Mouse (Mus musculus) lung, postnatal 25 days (tissue): ENCODE measurements at regions not wholly inside any gene's neighbourhood (a gene's known extent, or its start where the extent isn't known, plus 50 kb on each side); places are given as distances from the start of the nearest gene placed in this dataset.

Experiments
- DNase-seq: peaks from one replicate; pipeline ENCODE4 v3.0.0; 2022; ENCODE audit warnings: low spot score

GRCm38 (mm10) chr6:94772391-94772790 lies 72.4 kb upstream of the Lrig1 start:
- DNase-seq, result no peak

GRCm38 (mm10) chr6:94768230-94768629 lies 68.3 kb upstream of the Lrig1 start:
- no peak for DNase-seq

- DNase-seq, result no peak
Observed at GRCm38 (mm10) chr6:94765724-94766123, 65.8 kb upstream of the Lrig1 start.

DNA sequence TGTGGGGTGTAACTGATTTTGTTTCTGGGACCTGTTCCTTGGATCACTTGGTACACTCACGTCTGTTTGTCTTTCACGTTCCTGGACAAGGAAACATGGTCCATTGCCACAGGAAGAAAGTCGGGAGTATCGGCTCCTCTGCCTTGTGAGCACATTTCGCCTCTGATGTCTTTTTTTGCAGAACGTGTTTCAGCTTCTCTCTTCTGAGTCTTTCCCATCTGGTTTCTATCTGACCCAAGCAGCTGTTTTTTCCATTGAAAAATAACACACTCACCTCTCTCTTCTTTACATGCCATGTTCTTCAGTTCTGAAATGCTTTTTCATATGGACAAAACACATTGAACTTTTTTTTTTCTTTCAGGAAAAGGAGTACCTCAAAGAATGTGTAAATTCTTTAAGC lies 61.4 kb upstream of the Lrig1 start:
- no peak for DNase-seq

DNA sequence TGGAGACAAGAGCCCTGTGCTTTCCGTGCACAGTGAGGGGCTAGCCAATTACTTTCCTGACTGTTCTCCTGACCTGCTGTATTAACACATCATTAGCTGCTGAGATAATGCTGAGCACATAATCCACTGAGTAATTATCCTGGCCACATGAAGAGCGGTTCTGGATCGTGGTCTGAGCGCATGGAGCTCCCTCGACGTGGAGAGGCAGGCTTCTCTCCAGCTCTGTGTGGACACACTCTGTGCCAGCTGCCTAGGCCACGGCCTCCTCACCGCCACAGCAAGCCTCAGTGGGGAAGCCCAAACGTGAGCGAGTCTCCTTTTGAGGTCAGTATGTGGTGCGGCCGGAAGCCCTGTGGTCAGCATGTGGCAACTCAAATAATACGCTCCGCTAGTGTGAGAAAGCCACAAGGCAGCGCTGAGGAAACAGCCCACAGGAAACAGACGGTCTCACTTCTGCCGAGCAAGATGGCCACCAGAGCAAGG lies 60.7 kb upstream of the Lrig1 start:
- DNase-seq, result peak; percentile 31

GRCm38 (mm10) chr6:94759649-94760048 lies 59.7 kb upstream of the Lrig1 start:
- no peak for DNase-seq

DNA sequence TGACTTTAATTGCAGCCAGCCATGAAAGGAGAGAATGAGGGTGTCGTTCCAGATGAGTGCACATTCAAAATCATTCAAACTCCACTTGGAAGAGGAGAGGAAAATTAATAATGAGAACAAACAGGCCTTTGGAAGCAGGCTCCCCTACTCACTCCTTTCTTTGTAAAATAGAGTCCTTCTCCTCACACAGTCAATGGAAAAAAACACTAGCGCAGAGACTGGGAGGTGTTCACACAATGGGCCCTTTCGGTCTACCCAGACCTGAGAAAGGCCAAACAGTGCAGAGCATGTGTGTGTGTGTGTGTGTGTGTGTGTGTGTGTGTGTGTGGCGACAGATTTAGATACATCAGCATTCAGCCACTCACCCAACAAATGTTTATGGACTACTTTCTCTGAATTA lies 56.0 kb upstream of the Lrig1 start:
- DNase-seq, result no peak

DNA sequence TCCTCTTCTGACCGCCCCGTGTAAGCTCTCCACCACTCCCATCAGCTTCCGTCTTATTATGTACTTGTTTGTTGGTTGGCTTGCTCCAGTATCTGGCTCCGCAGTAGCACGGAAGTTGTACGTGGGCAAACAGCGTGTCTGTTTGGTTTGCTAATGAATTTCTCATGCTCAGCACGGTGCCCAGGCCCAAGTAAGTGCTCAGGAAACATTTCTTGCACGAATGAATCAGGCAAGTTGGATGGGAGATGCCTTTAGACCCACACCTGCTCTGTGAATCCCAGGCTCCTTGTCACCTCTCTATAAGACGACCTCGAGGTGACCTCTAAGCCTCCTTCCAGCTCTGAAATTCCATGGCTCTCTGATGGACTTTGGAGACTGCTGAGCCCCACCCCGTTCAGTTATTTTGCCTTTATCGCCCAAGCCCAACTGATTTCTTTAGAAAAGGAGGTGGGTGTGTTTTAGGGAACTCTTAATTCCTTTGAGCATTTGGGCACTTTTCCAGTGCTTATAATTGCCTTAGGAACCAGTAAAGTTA lies 55.4 kb upstream of the Lrig1 start:
- no peak for DNase-seq

DNA sequence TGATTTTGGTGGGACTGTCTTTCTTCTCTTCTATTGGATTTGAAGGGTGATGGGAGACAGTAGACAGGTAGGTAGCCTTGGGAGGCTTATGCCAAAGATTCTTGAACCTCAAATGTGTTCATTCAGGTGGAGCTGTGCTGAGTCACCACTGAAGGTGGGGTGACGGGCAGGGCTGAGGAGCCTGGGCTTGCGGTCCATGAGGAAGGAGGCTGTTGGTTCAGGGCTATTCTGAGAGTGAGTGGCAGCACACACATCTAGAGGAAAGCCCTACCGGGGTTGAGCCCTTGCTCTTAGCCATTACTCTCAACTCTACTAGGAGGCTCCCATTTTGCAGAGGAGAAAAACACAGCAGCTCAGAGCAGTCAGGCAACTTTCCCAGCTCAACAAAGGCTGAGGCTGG lies 54.6 kb upstream of the Lrig1 start:
- DNase-seq, result no peak

DNA sequence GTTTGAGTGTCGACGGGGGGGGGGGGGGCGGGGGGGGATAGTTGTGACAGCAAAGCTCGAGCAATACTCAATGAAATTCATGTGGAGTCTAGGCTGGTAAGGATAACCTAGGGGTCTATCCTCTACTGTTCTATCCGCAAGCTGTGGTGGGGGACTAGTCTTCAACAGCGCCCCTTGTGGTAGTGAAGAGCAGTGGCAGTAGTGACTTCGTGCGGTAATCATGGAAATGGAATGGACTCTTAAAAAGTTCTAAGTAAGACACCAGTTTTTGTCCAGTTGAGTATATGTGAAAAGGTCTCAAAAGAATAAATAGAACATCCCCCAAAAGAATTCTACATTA lies 51.1 kb upstream of the Lrig1 start:
- no peak for DNase-seq

DNA sequence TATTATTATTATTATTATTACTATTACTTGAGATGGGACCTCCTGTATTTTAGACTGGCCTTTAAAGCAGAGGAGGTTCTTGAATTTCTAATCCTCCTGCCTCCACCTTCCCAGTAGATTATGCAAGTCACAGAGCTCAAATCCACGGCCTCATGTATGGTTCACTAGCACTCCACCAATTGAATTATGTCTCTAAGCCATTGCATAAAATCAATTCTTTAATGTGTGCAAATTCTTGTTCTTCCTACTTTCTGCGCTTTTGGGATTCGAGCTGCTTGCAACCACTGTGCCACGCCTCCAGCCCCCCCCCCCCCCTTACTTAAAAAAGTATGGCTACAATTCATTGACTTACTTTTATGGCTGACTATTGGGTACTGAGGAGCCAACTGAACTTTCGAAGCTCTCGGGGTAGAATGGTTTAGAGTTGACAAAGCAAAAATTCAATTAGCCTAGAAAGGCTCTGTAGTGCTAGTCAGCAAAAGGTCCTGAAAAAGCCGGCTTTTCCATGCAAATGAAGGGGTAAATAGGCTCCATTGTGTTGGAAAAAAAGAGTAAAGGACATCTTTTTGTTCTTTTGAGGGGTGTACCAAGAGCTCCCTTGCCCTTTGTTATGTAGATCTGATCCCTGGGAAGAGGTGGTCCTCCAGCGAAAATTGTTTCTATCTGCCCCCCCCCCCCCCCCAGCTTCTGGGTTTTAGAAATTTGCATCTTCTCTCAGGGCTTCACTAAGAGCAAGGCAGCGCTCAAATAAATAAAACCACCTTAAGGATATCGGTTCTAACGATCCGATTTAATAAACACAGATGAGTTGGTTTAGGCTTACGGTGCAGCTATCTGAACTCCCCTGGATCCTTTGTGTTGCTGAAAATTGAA lies 50.5 kb upstream of the Lrig1 start:
- DNase-seq, result no peak
